Mouse (Mus musculus): ENCODE results near the gene Plxnc1. TPM values are rescaled to one million over a fixed set of nuclear protein-coding genes. Genes with fewer than 3 reads are reported as not detected.

The Plxnc1 gene
- 15.4 TPM for total RNA-seq (2023)

DNA sequence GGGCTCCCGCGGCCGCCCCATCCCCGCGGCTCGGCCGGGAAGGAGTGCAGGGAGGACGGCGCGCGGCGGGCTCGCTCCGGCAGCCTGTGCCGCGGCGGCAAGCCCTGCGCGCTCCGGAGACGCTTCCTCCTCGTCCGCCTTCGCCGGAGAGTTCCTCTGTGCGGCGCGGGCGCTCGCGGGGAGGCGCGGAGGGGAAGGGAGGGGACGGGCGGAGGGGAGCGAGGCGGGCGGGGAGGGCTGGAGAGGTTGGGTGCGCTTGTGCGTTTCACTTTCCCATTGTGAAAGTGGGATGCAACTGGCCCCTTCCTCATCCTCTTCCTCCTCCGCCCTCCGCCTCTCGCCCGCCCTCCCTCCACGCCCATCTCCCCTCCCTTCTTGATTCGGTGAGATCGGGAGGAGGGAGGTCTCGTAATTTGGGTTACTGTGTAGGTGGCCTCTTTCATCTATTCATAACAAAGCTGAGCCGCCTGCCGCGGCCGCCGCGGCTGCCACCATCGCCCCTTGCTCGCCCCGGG lies at the start of gene Plxnc1:
Plxnc1 (minus strand) TSS at position 145 of the 515 bp plus-strand sequence.

